Mouse (Mus musculus) cerebellum, adult 18-20 months (tissue): ENCODE data around the gene Fpr-rs6.

Experiments used
- DNase-seq, 2 experiments: peaks; one replicate each; pipeline ENCODE4 v3.0.0; 2021

The Fpr-rs6 gene

DNA sequence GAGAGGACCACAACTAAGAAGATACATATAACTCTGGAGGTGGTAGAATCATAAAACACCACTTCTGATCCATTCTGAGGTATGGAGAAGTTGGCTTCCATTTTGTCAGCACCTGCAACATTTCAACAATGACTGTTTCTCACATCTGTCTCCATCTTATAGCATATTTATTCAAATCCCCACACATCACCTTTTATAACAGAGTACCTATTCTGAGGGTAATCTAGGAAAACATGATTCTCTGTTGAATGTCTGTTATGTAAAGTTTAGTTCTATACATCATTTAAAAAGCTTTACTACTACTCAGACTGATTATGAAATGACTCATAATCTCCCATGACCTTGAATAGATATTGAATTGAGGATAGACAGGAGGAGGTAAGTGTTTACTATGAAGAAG lies at the start of gene Fpr-rs6:
Gene Fpr-rs6 (minus strand): TSS at position 101 of the 400 bp plus-strand sequence.
- no peak for DNase-seq
